Comparison of ENCODE assay signal across 8 mouse cellular contexts in the genomic region with DNA sequence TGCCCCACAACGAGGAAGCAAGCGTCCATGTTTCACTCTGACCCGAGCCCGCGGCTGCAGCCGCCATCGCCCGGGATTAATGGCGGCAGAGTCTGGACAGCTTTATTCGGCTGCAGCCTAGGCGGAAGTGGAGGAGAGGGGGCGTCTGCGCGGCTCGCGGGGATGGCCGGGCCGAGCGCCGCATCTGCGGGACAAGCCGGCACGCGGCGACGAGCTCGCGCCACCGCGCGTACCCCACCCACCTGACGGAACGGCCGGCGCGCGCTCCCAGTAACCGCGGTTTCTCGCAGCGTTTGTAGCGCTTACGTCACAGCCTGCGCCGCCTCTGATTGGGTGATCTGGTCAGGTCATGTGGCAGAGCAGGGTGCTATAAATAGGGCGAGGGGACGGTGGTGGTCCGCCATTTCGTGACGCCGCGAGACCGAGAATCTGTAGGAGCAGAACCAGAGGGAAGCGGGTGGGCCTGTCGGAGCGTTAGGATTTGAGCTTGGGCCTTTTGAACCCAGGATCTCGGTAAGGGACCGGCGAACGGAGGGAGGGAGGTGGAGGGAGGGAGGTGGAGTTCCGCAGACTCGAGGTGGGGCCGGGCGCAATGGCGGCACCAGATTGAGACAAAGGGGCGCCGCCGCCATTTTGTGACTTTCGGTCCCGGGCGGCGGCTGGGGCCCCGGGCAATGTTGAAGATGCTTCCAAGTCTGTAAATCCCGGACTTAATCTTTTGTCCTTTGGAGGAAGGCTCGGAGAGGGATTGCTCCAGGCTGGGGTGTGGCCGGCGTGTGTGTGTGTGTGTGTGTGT. TPM values are rescaled to one million over a fixed set of nuclear protein-coding genes. Genes with fewer than 3 reads are reported as not detected.
DNase-seq lines count a peak whose midpoint lies in the region; ATAC-seq lines count a peak whose summit lies in the region.

A gene (plus strand): TSS at position 355 of the 796 bp plus-strand sequence.

- DNase-seq in MN1 (ENCODE audit: low spot score), result peak; percentile 99
- DNase-seq in cerebellum, adult 9-10 months, result peak; percentile 99
- DNase-seq in frontal cortex, adult 2 months (ENCODE audit: extremely low spot score in 1 of 2, low spot score in 1 of 2), result peak; percentile 97 to 100
- peak; percentile 99 for DNase-seq in hindbrain, embryonic 11.5 days (ENCODE audit: low spot score)
- peak; percentile 98 to 99 for DNase-seq in layer of hippocampus, postnatal 10 days (ENCODE audit: low spot score in 2 of 2)
- peak; percentile 99 for DNase-seq in lung, postnatal 10 days
- peak; percentile 98 for DNase-seq in ovary, postnatal 36 days (ENCODE audit: low spot score)
- DNase-seq in thymus, postnatal 25 days, result peak; percentile 99

- H3K9me3 ChIP-seq in hindbrain, embryonic 11.5 days (ENCODE audit: control insufficient read depth, low read length), result no peaks in the 10 kb centered on the region

- H3K27ac ChIP-seq in hindbrain, embryonic 11.5 days (ENCODE audit: low read depth, low read length), result peak within 1 kb of the TSS; percentile 96

- H3K4me1 ChIP-seq in hindbrain, embryonic 11.5 days (replicated peaks; ENCODE audit: control insufficient read depth, insufficient read depth, low read length), result no peaks in the 10 kb centered on the region

- under 1% methylated on average over 77 of the region's 77 CpGs for WGBS in hindbrain, embryonic 11.5 days

- H3K4me2 ChIP-seq in hindbrain, embryonic 11.5 days (replicated peaks; ENCODE audit: low read depth, low read length), result peak within 1 kb of the TSS; percentile 95

- ATAC-seq in hindbrain, embryonic 11.5 days (ENCODE audit: low FRiP score), result peak; percentile 97

- peaks cover 6% of the 10 kb centered on the region for H3K36me3 ChIP-seq in hindbrain, embryonic 11.5 days (ENCODE audit: control insufficient read depth, insufficient read depth, low read length)

- H3K9ac ChIP-seq in hindbrain, embryonic 11.5 days (ENCODE audit: low read depth, low read length), result peak within 1 kb of the TSS; percentile 98

- no peaks in the 10 kb centered on the region for H3K27me3 ChIP-seq in hindbrain, embryonic 11.5 days (ENCODE audit: control insufficient read depth, insufficient read depth, low read length)

- peak within 1 kb of the TSS; percentile 90 for H3K4me3 ChIP-seq in hindbrain, embryonic 11.5 days (ENCODE audit: low read depth, low read length)

RNA-seq across cellular contexts. Expression of the gene that starts here (rescaled TPM):
- 135 and 141 TPM in 2 replicates for polyA plus RNA-seq in frontal cortex, adult 2 months (2012; rRNA removed)
- 847 and 854 TPM in 2 replicates for polyA plus RNA-seq in hindbrain, embryonic 11.5 days (2014; fragmentation: Nextera tagmentation; extraction: Ambion mirVana)
- 100 to 1,000 TPM; 179 to 207 TPM for total RNA-seq in layer of hippocampus, postnatal 10 days (2021)

Comparison
In these comparisons a context has a peak if more than half of its experiments do, and no peak if none do; other contexts are left out.
1. Peak in every context shown above with its lines: DNase-seq, ATAC-seq, H3K4me3 ChIP-seq and H3K27ac ChIP-seq.